Mouse (Mus musculus): ENCODE data around the gene Pde6h. TPM values are rescaled to one million over a fixed set of nuclear protein-coding genes. Genes with fewer than 3 reads are reported as not detected.

Gene Pde6h
- total RNA-seq, 2 experiments from 2014 or later, result not detected

DNA sequence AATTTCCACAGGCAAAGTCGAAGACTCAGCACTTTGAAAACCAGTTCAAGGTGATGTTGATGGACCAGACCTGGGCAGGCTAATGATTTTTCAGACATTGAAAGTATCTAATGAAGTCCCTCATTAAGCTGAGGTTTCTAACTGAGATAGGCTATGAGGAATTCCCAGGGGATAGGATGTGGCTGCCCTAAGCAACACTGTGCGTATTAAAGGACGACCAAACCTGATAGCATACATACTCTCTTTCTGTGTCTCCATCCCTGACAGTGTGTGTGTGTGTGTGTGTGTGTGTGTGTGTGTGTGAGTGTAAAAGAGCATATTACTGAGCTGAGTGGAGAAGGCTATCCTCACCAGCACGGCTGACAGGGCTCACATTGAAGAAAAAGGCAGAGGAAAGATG, 80.7 kb downstream of the Pde6h start:
- no peak for ATAC-seq (replicated peaks; ENCODE audit: poor library complexity, severe bottlenecking)

DNA sequence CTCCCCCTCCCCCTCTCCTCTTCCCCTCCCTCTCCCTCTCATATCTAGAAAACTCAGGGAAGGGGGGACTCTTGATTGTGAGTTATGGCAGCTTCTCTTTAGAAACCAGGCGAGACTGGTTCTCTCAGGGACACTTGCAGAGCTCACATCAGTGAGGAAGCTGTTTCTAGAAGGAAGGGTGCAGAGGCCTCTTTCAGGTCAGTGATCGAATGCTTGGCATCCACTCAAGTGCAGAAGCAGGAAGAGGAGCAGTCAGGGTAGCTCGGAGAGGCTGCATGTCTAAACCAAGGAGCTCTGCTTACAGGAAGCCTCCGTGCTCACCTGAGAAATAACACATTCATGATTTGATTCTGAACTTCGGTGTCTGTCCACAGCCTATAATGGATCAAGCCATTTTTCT, 87.6 kb downstream of the Pde6h start:
- ATAC-seq (replicated peaks; ENCODE audit: poor library complexity, severe bottlenecking), result peak; percentile 69

DNA sequence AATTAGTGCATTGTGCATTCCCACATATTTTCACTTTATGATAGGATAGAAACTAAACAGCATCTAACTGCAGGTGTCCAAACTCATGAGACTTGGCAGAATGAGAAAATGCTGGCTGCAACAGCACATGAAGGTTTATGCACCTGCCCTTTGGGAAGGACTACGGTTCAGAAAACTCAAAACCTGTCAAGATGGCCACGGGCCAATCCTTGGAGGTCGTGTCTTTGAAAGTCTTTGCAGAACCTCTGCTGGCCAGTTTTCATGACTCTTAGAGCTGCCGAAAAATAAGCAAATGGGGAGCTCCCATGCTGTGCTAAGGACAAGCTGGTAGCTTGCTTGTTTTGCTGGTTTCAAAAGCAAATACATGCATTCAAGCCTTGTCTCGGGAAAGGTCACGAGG, 90.7 kb downstream of the Pde6h start:
- ATAC-seq (replicated peaks; ENCODE audit: poor library complexity, severe bottlenecking), result no peak

DNA sequence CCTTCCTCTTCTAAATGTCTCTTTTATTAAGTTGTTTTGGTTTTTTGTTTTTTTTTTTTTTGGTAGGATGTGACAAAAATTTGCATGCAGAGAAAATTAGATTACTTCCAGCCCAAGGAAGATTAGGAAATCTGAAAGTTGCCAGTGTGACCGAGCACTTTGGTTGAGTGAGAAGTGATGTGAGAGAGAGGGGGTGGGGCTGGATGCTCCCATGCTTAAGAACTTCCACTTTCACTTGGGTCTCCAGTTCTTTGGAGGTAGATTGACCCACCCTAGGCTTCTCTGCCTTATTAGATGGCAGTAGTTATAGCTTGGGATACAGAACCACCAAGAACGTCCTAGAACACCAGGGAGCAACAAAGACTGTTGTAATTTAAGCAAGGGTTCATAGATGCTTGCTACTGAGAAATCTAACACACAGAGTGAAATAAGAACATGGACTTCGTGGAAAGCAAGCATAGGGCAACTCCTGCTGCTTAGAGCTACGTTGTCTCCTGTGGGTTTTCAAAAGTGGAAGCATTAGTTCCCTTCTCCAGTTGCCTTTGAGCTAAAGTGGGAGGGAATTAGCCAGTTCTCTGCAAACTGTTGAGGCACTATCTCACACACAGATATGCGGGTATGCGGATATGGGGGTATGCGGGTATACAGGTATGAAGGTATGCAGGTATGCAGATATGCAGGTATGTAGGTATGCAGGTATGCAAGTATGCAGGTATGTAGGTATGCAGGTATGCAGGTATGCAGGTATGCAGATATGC, 93.8 kb downstream of the Pde6h start:
- ATAC-seq (replicated peaks; ENCODE audit: poor library complexity, severe bottlenecking), result peak; percentile 88

Other genes starting within 250 kb of the Pde6h start
- gene Gucy2c, start 142.1 kb upstream of the Pde6h start, total RNA-seq (2014; fragmentation: Nextera tagmentation), result not detected in 2 replicates
- gene Gucy2c, start 142.1 kb upstream of the Pde6h start, total RNA-seq (2017), result not detected in 2 replicates
- 7.0 and 20.7 TPM in 2 replicates for gene Hist4h4, start 119.4 kb upstream of the Pde6h start, total RNA-seq (2014; fragmentation: Nextera tagmentation)
- gene Hist4h4, start 119.4 kb upstream of the Pde6h start, total RNA-seq (2017), result 46.7 and 58.9 TPM in 2 replicates
- gene H2afj, start 115.6 kb upstream of the Pde6h start, total RNA-seq (2014; fragmentation: Nextera tagmentation), result 30.2 and 52.4 TPM in 2 replicates
- gene H2afj, start 115.6 kb upstream of the Pde6h start, total RNA-seq (2017), result 69.6 and 88.9 TPM in 2 replicates
- 3.3 and 3.9 TPM in 2 replicates for gene BC049715, start 96.2 kb upstream of the Pde6h start, total RNA-seq (2014; fragmentation: Nextera tagmentation)
- gene BC049715, start 96.2 kb upstream of the Pde6h start, total RNA-seq (2017), result 1.1 and 2.8 TPM in 2 replicates
- 139 and 168 TPM in 2 replicates for gene Wbp11, start 95.6 kb upstream of the Pde6h start, total RNA-seq (2014; fragmentation: Nextera tagmentation)
- 53.9 and 58.5 TPM in 2 replicates for gene Wbp11, start 95.6 kb upstream of the Pde6h start, total RNA-seq (2017)
- not detected in 2 replicates for gene Smco3, start 88.4 kb upstream of the Pde6h start, total RNA-seq (2014; fragmentation: Nextera tagmentation)
- gene Smco3, start 88.4 kb upstream of the Pde6h start, total RNA-seq (2017), result 0.21 and 1.8 TPM in 2 replicates
- 0.64 TPM in 1 of 2 replicates, not detected in the other for gene Art4, start 66.1 kb upstream of the Pde6h start, total RNA-seq (2014; fragmentation: Nextera tagmentation)
- gene Art4, start 66.1 kb upstream of the Pde6h start, total RNA-seq (2017), result 1.2 and 1.6 TPM in 2 replicates
- gene Mgp, start 48.0 kb upstream of the Pde6h start, total RNA-seq (2014; fragmentation: Nextera tagmentation), result not detected in 2 replicates
- not detected in 2 replicates for gene Mgp, start 48.0 kb upstream of the Pde6h start, total RNA-seq (2017)
- 1.4 TPM in 1 of 2 replicates, not detected in the other for gene Erp27, start 1.7 kb upstream of the Pde6h start, total RNA-seq (2014; fragmentation: Nextera tagmentation)
- 0.77 TPM in 1 of 2 replicates, not detected in the other for gene Erp27, start 1.7 kb upstream of the Pde6h start, total RNA-seq (2017)
- 1,912 and 2,149 TPM in 2 replicates for gene Arhgdib, start 18.1 kb downstream of the Pde6h start, total RNA-seq (2014; fragmentation: Nextera tagmentation)
- 1,225 and 1,275 TPM in 2 replicates for gene Arhgdib, start 18.1 kb downstream of the Pde6h start, total RNA-seq (2017)
- gene Rerg, start 246.7 kb downstream of the Pde6h start, total RNA-seq (2014; fragmentation: Nextera tagmentation), result not detected in 2 replicates
- gene Rerg, start 246.7 kb downstream of the Pde6h start, total RNA-seq (2017), result 1.6 TPM in 1 of 2 replicates, not detected in the other